Mouse (Mus musculus) liver, postnatal 0 days (tissue): Measurements from ENCODE around the gene Alg3. TPM values are rescaled to one million over a fixed set of nuclear protein-coding genes. Genes with fewer than 3 reads are reported as not detected.

Experiments used
- ATAC-seq: fragments of 200-750 bp; cut with Nextera tagmentation; 2 replicates; pipeline ENCODE4 v1.8.0; 2017; ENCODE audit warnings: mild to moderate bottlenecking, moderate library complexity
- DNase-seq: peaks from one replicate; pipeline ENCODE4 v3.0.0-alpha.2; 2016
- H3K27ac ChIP-seq: fragments of 300-500 bp; sonication (generic); 2 replicates; pipeline ENCODE4 v1.5.1; 2014; ENCODE audit warnings: antibody characterized with exemption, moderate library complexity, mild to moderate bottlenecking, low read depth
- H3K27me3 ChIP-seq: fragments of 300-500 bp; sonication (generic); 2 replicates; pipeline ENCODE4 v1.6.1; 2014; ENCODE audit warnings: low read length, control low read depth, mixed read lengths; ENCODE audit not compliant: insufficient read depth
- H3K36me3 ChIP-seq: fragments of 300-500 bp; sonication (generic); replicated peaks from 2 replicates; pipeline ENCODE4 v1.6.1; 2014; ENCODE audit warnings: mild to moderate bottlenecking, control low read depth, low read length, moderate library complexity, mixed read lengths; ENCODE audit not compliant: insufficient read depth
- H3K4me1 ChIP-seq: fragments of 300-500 bp; sonication (generic); 2 replicates; pipeline ENCODE4 v1.6.1; 2014; ENCODE audit warnings: antibody characterized with exemption, mild to moderate bottlenecking, control low read depth; ENCODE audit not compliant: insufficient read depth
- H3K4me2 ChIP-seq: fragments of 300-500 bp; sonication (generic); 2 replicates; pipeline ENCODE4 v1.6.1; 2014; ENCODE audit warnings: low read depth, mild to moderate bottlenecking, low read length, moderate library complexity, mixed read lengths
- H3K4me3 ChIP-seq: fragments of 300-500 bp; sonication (generic); 2 replicates; pipeline ENCODE4 v1.5.1; 2014; ENCODE audit warnings: low read depth, low read length
- H3K9ac ChIP-seq: fragments of 300-500 bp; sonication (generic); replicated peaks from 2 replicates; pipeline ENCODE4 v1.6.1; 2014; ENCODE audit warnings: mild to moderate bottlenecking, moderate library complexity
- H3K9me3 ChIP-seq: fragments of 300-500 bp; sonication (generic); 2 replicates; pipeline ENCODE4 v1.6.1; 2016; ENCODE audit warnings: mild to moderate bottlenecking, control low read depth, low read length, mixed read lengths
- CTCF ChIP-seq: sonication (generic); IDR thresholded peaks from 2 replicates; pipeline ENCODE4 v1.5.1; 2016; ENCODE audit warnings: antibody characterized with exemption, low read depth
- EP300 ChIP-seq: IDR thresholded peaks from 2 replicates; pipeline ENCODE4 v1.6.1; 2016; ENCODE audit warnings: antibody characterized with exemption, low read depth, mild to moderate bottlenecking
- WGBS: fragments of 180-500 bp; shearing (Covaris S2); extraction: QIAGEN DNeasy Blood & Tissue Kit; methylation state at CpG from one replicate; pipeline ENCODE4 v1.1.7; 2014; ENCODE audit not compliant: insufficient replicate concordance; 5-methylcytosine and 5-hydroxymethylcytosine counted together
- polyA plus RNA-seq: library from polyadenylated mRNA; unstranded; fragments of >200 nt; fragmentation: Nextera tagmentation; extraction: Ambion mirVana; gene quantifications from 2 replicates; pipeline ENCODE4 v1.2.1, GENCODE M21; 2015

The Alg3 gene
- polyA plus RNA-seq, 1 experiment from 2014 or later, result 18.6 TPM

DNA sequence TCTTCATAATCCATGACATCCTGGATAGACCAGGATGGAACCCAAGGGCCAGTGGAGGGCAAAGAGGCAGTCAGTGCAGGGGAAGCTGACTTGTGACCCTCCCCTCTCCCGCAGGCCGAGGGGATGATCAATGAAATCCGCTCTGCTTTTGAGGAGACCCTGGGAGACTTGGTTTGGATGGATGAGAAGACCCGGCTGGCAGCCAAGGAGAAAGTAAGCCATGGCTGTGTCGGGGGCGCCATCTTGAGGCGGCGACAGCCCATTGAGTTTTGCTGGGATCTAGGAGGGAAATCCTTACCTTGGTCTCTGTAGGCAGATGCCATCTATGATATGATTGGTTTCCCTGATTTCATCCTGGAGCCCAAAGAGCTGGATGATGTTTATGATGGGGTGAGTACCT, 30.6 kb upstream of the Alg3 start:
- 0 out of 2 replicates have a peak, but pooled peaks cover 2% of the 10 kb centered on the region for H3K27me3 ChIP-seq
- H3K4me2 ChIP-seq, result no peak overlapping the region
- WGBS, result under 1% methylated on average over 8 of the region's 8 CpGs
- H3K4me3 ChIP-seq, result no peak overlapping the region
- ATAC-seq (peak; percentile 56; the same call in 1 of the 2 replicates), DNase-seq (peak; percentile 68)
- TF ChIP-seq EP300 (no peak), CTCF (peak; percentile 84)
- no peaks in the 10 kb centered on the region for H3K9me3 ChIP-seq
- H3K4me1 ChIP-seq, result 0 out of 2 replicates have a peak, but pooled peaks cover 2% of the 10 kb centered on the region
- H3K9ac ChIP-seq, result no peak overlapping the region
- no peaks in the 10 kb centered on the region for H3K36me3 ChIP-seq
- H3K27ac ChIP-seq, result no peak overlapping the region

DNA sequence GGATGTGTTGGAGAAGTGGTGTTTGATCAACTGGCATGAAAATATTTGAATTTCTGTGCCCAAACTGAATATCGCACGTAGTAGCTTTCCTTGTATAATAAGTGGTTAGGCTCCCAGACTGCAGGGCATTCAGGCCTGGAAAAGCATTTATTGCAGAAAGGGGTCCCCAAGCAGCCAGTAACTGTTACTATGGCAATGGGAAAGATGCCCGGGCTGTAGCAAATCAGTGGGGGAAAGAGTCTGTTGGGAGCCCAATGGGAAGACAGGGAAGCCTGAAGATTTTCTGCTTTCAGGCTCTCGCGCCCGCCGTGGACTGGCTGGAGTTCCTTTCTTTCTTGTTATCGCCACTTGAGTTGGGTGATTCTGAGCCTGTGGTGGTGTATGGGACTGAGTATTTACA, 26.8 kb upstream of the Alg3 start:
- no peak overlapping the region for H3K4me3 ChIP-seq
- 75% methylated on average over 8 of the region's 8 CpGs for WGBS
- no peak for TF ChIP-seq EP300
- TF ChIP-seq CTCF, result no peak
- no peak overlapping the region for H3K9ac ChIP-seq
- H3K4me2 ChIP-seq, result no peak overlapping the region
- no peaks in the 10 kb centered on the region for H3K36me3 ChIP-seq
- ATAC-seq (no peak), DNase-seq (no peak)
- no peak overlapping the region for H3K27ac ChIP-seq
- no peaks in the 10 kb centered on the region for H3K9me3 ChIP-seq
- 0 out of 2 replicates have a peak, but pooled peaks cover 2% of the 10 kb centered on the region for H3K4me1 ChIP-seq
- H3K27me3 ChIP-seq, result no peaks in the 10 kb centered on the region

DNA sequence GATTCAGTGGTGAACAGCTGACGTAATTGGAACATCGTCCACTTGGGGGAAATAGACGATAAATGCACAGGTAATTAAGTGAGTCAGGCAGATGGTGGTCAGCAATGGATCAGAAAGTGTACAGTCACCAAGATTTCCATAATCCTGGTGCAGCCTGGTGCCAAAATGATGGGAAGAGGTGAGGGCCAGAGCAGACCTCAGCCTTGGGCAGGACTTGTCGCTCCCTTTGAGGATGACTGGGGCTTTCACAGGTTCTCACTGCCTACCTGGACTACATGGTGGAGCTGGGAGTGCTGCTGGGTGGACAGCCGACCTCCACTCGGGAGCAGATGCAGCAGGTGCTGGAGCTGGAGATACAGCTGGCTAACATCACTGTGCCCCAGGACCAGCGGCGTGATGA, 25.9 kb upstream of the Alg3 start:
- Histone ChIP-seq H3K9ac (no peak overlapping the region), H3K36me3 (no peaks in the 10 kb centered on the region), H3K4me3 (no peak overlapping the region), H3K4me2 (no peak overlapping the region), H3K4me1 (0 out of 2 replicates have a peak, but pooled peaks cover 2% of the 10 kb centered on the region), H3K27me3 (no peaks in the 10 kb centered on the region), H3K27ac (no peak overlapping the region), H3K9me3 (no peaks in the 10 kb centered on the region)
- ATAC-seq, result no peak
- 74% methylated on average over 8 of the region's 8 CpGs for WGBS
- no peak for DNase-seq
- no peak for TF ChIP-seq EP300
- no peak for TF ChIP-seq CTCF

DNA sequence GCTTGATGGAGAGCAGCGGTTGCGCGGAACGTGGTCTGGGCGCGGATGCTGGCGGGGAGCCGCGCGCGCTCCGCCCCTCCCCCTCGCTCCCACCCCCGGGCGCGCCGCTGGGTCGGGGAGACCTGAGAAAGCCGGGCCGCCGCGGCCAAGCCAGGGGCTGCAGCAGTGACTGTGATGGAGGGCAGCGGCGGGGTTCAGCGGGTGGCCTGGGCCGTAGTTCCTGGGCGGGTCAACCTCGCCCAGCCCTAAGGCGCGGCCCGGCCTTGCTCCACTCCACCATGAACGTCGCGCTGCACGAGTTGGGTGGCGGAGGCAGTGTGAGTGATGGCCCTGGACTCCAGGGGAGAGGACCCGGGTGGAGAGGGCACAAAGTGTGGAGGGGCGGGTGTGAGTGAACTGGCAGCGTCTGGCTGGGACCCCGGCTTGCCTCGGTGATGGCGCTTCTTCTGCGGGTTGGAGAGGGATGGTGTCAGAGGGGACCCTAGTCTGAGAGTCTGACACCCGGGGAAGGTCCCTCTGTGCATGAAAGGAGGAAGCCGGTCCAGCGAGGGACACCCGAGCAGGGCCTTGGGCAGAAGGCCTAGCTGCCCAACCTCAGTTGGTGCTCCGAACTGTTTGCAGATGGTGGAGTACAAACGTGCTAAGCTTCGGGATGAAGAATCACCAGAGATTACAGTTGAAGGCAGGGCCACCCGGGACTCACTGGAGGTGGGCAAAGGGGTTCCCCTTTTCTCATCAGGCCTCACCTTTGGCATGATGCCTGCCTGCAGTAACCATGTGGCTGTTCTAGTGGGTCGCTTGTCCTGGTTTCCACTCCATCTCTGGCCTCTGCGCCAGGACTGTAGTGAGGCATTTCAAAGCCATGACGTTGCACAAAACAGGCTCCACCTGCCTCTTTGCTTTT, 18.4 kb upstream of the Alg3 start, which contains the start of gene Ece2:
Gene Ece2, plus strand, starts transcription at position 98 of the 904 bp plus-strand sequence.
- ATAC-seq (no peak), DNase-seq (no peak)
- H3K4me3 ChIP-seq, result peak within 1 kb of the TSS; percentile 33
- H3K36me3 ChIP-seq, result no peaks in the 10 kb centered on the region
- TF ChIP-seq EP300, result no peak
- TF ChIP-seq CTCF, result no peak
- peak within 1 kb of the TSS; percentile 65 for H3K4me2 ChIP-seq
- H3K9ac ChIP-seq, result no peak within 1 kb of the TSS; the same call in 1 of the 2 replicates
- H3K4me1 ChIP-seq, result peaks cover 4% of the 10 kb centered on the region; the same call in 1 of the 2 replicates
- no peak within 1 kb of the TSS for H3K27ac ChIP-seq
- 12% methylated on average over 52 of the region's 54 CpGs for WGBS
- H3K27me3 ChIP-seq, result peaks cover 28% of the 10 kb centered on the region
- no peaks in the 10 kb centered on the region for H3K9me3 ChIP-seq

DNA sequence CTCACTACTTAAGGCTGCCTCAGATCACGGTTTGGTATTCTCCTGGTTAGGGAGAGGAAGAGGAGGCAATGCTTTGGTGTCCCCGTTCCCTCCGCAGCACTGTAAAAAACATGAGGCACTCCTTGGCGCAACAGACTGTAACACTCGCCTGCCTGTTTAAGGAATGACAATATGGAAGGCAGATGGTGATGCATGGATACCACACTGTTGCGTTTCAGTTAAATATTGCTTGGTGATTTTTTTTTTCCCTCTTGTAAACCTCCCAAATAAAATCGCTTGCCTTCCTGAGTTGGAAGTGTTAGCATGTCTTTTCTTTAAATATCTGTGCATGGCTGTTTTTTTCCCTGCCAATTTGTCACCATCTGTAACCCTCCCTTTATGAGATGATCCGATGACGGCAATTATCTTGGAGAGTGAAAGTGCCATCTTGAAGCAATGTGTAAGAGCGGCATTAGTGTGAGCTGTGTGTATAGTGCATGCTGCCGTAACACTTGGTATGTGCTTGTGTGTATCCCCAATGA, 17.4 kb upstream of the Alg3 start:
- H3K4me2 ChIP-seq, result no peak overlapping the region
- TF ChIP-seq CTCF, result no peak
- TF ChIP-seq EP300, result no peak

DNA sequence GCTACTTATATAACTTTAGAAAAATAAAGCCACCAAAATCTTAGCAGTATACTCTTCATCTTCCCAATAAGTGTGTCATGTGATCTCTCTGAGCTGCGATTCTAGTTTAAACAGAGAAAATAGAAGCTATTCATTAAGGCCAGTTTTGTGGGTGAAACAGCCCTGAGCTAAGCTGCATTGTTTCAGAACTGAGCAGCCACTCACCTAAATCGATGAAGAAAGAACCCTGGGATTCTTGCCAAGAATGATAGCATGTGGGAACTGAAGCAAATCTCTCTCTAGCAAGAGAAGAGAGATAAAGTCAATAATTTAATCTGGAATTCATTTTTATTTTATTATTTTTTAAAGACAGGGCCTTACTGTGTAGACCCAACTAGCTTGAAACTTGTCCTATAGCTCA, 11.7 kb upstream of the Alg3 start:
- Histone ChIP-seq H3K4me2 (no peak overlapping the region), H3K9ac (no peak overlapping the region), H3K9me3 (no peaks in the 10 kb centered on the region), H3K4me3 (no peak overlapping the region), H3K36me3 (no peaks in the 10 kb centered on the region), H3K27ac (no peak overlapping the region), H3K27me3 (peaks cover 44% of the 10 kb centered on the region), H3K4me1 (peaks cover 35% of the 10 kb centered on the region)
- TF ChIP-seq CTCF, result no peak
- ATAC-seq (no peak), DNase-seq (no peak)
- 52% methylated on average over 2 of the region's 2 CpGs for WGBS

More for the DNA sequence above, 17.4 kb upstream of the Alg3 start:
- ATAC-seq (no peak), DNase-seq (no peak)
- Histone ChIP-seq H3K27me3 (peaks cover 28% of the 10 kb centered on the region), H3K4me3 (no peak overlapping the region), H3K4me1 (peaks cover 4% of the 10 kb centered on the region; the same call in 1 of the 2 replicates), H3K9me3 (no peaks in the 10 kb centered on the region), H3K27ac (no peak overlapping the region), H3K9ac (no peak overlapping the region), H3K36me3 (no peaks in the 10 kb centered on the region)
- WGBS, result 66% methylated on average over 11 of the region's 11 CpGs
